Mouse (Mus musculus) inflammation-experienced regulatory T-cells (primary cell): ENCODE measurements around the gene Slc38a6. TPM values are rescaled to one million over a fixed set of nuclear protein-coding genes. Genes with fewer than 3 reads are reported as not detected.

Experiments
- polyA plus RNA-seq, 2 experiments: library from polyadenylated mRNA; unstranded; fragments of 100-300 nt; shearing (Covaris generic); gene quantifications; one replicate each; pipeline ENCODE4 v1.2.1; 2017

Slc38a6 gene
- polyA plus RNA-seq, result 1 to 10 TPM; 6.9 to 9.1 TPM

GRCm38 (mm10) chr12:73286287-73287092, at the start of gene Slc38a6, which contains the start of gene Trmt5:
Gene Slc38a6, plus strand, starts transcription at chr12:73286779.
Gene Trmt5, minus strand, starts transcription at chr12:73286710.

Other genes starting within 250 kb of the Slc38a6 start
- gene Six1, start 232.9 kb upstream of the Slc38a6 start, polyA plus RNA-seq, result under 1 TPM; 0.22 to 0.72 TPM
- gene Six4, start 173.3 kb upstream of the Slc38a6 start, polyA plus RNA-seq, result 1 to 10 TPM in 1 of 2 experiments, under 1 TPM in 1; 0.61 to 1.3 TPM
- gene Mnat1, start 163.1 kb upstream of the Slc38a6 start, polyA plus RNA-seq, result 10 to 100 TPM; 29.6 to 30.0 TPM
- gene Trmt5, start 69 bp upstream of the Slc38a6 start, polyA plus RNA-seq, result 10 to 100 TPM; 14.7 to 21.4 TPM